Mouse (Mus musculus) bone marrow, adult 2 months (tissue): ENCODE data around the gene Psma4. TPM values are rescaled to one million over a fixed set of nuclear protein-coding genes. Genes with fewer than 3 reads are reported as not detected.

ENCODE experiments used
- H3K27ac ChIP-seq: fragments of 200-500 bp; 2 replicates; pipeline ENCODE4 v1.5.1; 2012; ENCODE audit warnings: low read depth, mild to moderate bottlenecking, control low read depth, inconsistent platforms, low read length; ENCODE audit not compliant: control insufficient read depth, poor library complexity, insufficient read depth
- H3K4me1 ChIP-seq: fragments of 200-500 bp; 2 replicates; pipeline ENCODE4 v1.6.1; 2011; ENCODE audit warnings: low read length; ENCODE audit not compliant: control insufficient read depth, insufficient read depth
- H3K4me3 ChIP-seq: fragments of 200-500 bp; replicated peaks from 2 replicates; pipeline ENCODE3; 2011; ENCODE audit warnings: mild to moderate bottlenecking, low read depth, low read length, control low read depth; ENCODE audit not compliant: control insufficient read depth
- CTCF ChIP-seq: fragments of 200-500 bp; IDR thresholded peaks from 2 replicates; pipeline ENCODE4 v1.5.1; 2011; ENCODE audit warnings: low read length, control low read depth; ENCODE audit not compliant: control insufficient read depth, insufficient read depth
- POLR2A ChIP-seq: fragments of 200-500 bp; IDR thresholded peaks from 2 replicates; pipeline ENCODE4 v1.6.1; 2011; ENCODE audit warnings: low read depth, mild to moderate bottlenecking, control low read depth, low read length, borderline replicate concordance; ENCODE audit not compliant: control insufficient read depth
- WGBS: fragments of 180-500 bp; shearing (Covaris S2); methylation state at CpG from one replicate; pipeline ENCODE4 v1.1.7; 2018; 5-methylcytosine and 5-hydroxymethylcytosine counted together
- polyA plus RNA-seq: library from polyadenylated mRNA; stranded (reverse); fragments of >200 nt; gene quantifications from 2 replicates; pipeline ENCODE4 v1.2.4, GENCODE M21; 2011; ENCODE audit warnings: low replicate concordance; ENCODE audit not compliant: missing spikeins, insufficient read depth, insufficient read length

The Psma4 gene
- polyA plus RNA-seq, 1 experiment: 122 TPM

DNA sequence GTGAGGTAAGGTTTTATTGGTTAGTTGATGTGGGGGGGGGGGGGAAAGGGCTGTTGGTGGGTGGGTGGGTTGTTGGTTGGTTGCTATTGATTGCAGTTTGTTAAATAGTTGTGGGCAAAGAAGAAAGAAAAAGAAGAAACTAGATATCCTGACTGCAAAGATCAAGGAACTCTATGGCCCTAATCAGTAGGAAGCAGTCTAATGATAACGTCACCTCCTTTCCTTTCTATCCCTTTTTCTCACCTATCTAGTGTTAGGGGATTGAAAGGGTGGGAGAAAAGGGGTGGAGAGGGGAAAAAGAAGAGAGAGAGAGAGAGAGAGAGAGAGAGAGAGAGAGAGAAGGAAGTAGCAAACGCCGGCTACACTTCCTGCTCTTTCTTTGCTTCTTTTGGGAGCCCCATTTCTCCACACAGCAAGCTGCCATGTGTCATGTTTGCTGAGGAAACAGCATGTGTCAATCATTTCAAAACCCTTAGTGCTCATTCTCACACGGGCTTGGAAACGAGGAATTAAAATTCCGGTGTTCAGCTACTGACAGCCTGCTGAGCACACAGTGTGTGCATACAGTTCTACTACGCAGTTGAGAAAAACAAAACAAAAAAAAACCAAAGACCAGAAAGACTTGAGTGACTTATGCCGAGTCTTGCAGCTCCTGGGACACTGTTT is 19.5 kb downstream of the Psma4 start:
- WGBS: 39% methylated on average over 8 of the region's 8 CpGs
- H3K27ac ChIP-seq: no peak overlapping the region
- TF ChIP-seq CTCF (no peak), POLR2A (no peak)
- H3K4me1 ChIP-seq: no peaks in the 10 kb centered on the region
- no peak overlapping the region for H3K4me3 ChIP-seq

DNA sequence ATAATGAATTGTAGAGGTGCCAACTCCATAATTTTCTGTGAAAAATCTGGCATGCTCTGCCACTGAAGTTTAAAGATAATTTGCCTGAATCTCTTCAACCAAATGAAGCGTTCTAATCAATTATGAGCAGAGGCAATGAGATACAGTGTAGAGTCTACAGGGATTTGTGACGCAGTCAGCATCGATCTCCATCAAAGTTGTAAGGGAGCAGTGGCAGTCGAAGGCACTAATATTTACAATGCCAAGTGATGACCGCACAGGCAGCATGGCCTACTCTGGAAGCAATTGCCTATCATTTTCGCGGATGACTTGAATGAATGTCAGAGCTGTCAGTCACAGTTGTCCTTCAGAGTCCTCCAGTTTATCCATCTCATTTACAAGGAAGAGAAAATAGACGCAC is 30.1 kb downstream of the Psma4 start, which contains the start of gene Chrna5:
Gene Chrna5 (plus strand): TSS at position 207 of the 400 bp plus-strand sequence.
- Histone ChIP-seq H3K4me3 (no peak within 1 kb of the TSS), H3K4me1 (no peaks in the 10 kb centered on the region), H3K27ac (no peak within 1 kb of the TSS)
- 72% methylated on average over 8 of the region's 8 CpGs for WGBS
- no peak for TF ChIP-seq POLR2A
- TF ChIP-seq CTCF: no peak

DNA sequence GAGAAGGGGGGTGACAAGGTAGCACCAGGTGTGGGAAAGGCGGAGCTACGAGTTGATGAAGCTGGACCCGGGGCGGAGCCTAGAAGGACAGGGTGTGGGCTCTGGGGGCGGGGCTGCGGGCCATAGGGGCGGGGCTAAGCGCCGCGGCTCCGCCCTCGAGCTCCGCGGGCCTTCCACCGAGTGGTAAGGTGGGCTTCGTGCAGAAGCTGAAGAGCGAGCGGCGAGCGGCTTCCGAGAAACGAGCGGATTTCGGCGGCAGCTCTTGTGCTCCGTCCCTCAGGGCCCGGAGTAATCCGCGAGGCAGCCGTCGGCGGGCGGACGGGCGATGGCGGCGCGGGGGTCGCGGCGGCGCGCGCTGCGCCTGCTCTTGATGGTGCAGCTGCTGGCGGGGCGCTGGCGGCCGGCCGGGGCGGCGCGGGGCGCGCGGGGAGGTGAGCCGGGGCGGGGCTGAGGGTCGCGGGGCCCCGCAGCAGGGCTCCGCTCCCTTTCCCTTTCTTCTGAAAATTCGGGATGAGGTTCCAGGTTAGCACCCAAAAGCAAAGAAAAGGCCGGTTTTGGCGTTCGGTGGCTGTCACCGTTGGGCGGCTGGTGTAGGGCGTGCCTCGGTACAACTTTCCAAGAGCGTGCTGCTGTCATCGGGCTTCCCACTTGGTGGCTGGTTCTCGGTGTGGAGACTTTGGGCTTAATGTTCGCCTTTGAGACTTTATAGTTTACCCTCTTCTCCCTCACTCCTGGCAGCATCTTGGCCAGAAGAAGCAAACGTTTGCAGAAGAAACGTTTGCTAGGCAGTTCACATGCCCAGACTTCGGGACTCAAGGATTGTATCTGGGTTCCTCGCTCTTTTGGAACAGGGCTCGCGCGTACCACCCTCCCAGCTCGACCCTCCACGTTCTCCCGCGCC is 31.0 kb downstream of the Psma4 start:
- Histone ChIP-seq H3K4me3 (no peak overlapping the region), H3K27ac (no peak overlapping the region), H3K4me1 (no peaks in the 10 kb centered on the region)
- WGBS: 4% methylated on average over 85 of the region's 85 CpGs
- TF ChIP-seq CTCF (no peak), POLR2A (no peak)

DNA sequence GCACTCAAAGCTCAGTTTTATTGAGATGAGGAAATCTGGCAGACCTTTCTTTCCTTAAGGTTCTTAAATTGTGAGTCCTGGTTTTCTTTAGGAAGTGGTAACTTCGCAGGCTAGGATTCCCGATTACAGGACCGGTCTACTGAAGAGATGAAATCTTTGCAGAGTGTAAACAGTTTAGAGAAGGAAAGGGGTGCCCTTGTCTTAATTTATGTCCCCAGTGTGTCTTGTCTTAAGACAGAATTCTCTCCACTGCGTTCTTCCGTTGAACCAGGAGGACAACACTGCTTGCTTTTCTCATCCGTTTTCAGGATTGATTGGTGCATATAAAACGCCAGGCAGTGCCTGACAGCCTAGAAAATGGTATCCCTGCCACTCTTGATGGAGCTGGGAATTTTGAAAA is 31.8 kb downstream of the Psma4 start:
- H3K4me3 ChIP-seq: no peak overlapping the region
- TF ChIP-seq CTCF (no peak), POLR2A (no peak)
- WGBS: 21% methylated on average over 7 of the region's 7 CpGs
- H3K27ac ChIP-seq: no peak overlapping the region
- no peaks in the 10 kb centered on the region for H3K4me1 ChIP-seq

DNA sequence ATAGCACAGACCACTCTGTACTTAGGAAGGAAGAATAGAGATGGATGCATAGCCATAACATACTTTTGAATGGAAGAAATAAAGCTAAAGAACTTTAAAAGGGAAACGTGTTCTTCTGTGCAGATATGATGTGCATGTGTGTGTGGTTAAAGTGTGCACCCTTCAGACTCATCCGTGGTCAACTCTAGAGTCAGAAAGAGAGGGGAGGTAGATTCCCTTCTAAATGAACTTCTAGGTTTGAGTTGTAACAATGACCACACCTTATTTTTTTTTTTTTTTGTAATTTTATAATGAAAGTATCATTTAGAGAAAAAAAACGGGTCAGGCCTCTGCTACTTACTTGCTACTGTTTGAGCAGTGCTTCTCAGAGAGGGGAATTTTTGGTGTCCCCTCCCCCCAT is 39.8 kb downstream of the Psma4 start:
- no peaks in the 10 kb centered on the region for H3K4me1 ChIP-seq
- TF ChIP-seq CTCF (no peak), POLR2A (no peak)
- 72% methylated on average over 3 of the region's 3 CpGs for WGBS
- no peak overlapping the region for H3K4me3 ChIP-seq
- H3K27ac ChIP-seq: no peak overlapping the region

DNA sequence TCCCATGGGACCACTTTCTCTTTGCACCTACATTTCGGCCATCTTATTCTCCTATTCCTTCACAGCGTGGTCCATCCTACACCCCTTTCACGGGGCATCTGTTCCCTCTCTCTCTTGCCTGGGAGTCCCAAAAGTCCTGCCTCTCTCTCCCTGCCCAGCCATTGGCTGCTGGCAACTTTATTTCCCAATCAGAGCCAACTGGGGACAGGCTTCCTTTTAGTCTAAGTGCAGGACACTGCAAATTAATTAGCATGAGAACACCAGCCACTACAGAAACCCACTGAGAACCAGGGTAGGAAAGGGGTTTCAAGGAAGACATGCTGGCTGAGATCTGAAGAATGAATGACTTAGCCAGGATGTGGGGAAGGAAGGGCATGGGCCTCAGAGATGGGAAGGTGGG is 43.8 kb downstream of the Psma4 start:
- Histone ChIP-seq H3K4me1 (no peaks in the 10 kb centered on the region), H3K27ac (no peak overlapping the region), H3K4me3 (no peak overlapping the region)
- TF ChIP-seq CTCF: no peak
- no peak for TF ChIP-seq POLR2A
- 62% methylated on average over 3 of the region's 3 CpGs for WGBS

DNA sequence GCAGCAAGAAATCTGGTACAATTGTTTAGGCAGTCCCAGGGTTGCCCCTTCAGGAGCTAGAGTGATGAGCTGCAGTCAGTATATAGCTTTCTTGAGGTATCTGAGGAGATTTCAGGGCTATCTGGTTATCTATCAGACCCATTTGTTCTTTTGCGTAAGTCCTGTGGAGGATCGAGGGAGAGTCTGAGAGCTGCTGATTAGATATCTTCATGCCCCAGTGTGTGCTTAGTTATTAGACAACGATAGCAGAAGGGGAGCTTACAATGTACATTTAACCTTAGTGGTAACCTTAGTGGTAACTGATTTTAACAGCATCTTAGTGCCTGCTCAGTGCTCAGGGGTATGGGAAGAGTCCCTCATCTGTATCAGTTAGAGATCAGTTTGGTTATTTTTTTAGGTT is 45.1 kb downstream of the Psma4 start:
- H3K4me1 ChIP-seq: no peaks in the 10 kb centered on the region
- 62% methylated on average over 3 of the region's 3 CpGs for WGBS
- TF ChIP-seq POLR2A: no peak
- no peak for TF ChIP-seq CTCF
- no peak overlapping the region for H3K27ac ChIP-seq
- H3K4me3 ChIP-seq: no peak overlapping the region

DNA sequence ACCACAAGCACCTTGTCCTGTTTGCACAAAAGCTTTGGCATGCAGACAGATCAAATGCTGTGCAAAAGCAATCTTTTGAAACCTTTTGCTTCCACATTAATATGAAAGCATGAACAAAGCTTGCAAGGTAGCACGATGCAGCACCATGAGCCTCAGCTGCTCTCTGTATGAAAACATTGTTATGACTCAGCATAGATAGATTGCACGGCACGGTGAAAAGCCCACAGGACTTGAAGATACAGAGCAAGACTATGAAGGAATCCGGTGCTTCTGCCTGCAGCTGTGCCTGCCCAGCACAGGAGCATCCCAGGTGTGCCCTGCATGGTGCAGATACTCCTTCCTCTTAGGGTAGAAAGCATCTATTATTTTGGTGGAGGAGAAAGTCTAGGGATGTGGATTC is 53.0 kb downstream of the Psma4 start:
- 44% methylated on average over 4 of the region's 4 CpGs for WGBS
- Histone ChIP-seq H3K4me1 (no peaks in the 10 kb centered on the region), H3K27ac (no peak overlapping the region), H3K4me3 (no peak overlapping the region)
- TF ChIP-seq CTCF (no peak), POLR2A (no peak)

Other genes starting within 250 kb of the Psma4 start
- gene Wdr61, start 216.3 kb upstream of the Psma4 start, polyA plus RNA-seq: 28.3 and 30.4 TPM in 2 replicates
- gene Crabp1, start 186.0 kb upstream of the Psma4 start, polyA plus RNA-seq: 1.7 and 23.1 TPM in 2 replicates
- gene Ireb2, start 87.0 kb upstream of the Psma4 start, polyA plus RNA-seq: 9.8 and 17.7 TPM in 2 replicates
- gene Hykk, start 33.5 kb upstream of the Psma4 start, polyA plus RNA-seq: 1.2 TPM in 1 of 2 replicates, not detected in the other
- gene AY074887, start 208 bp downstream of the Psma4 start, polyA plus RNA-seq: 8.6 and 16.1 TPM in 2 replicates
- not detected in 2 replicates for gene Chrna5, start 30.1 kb downstream of the Psma4 start, polyA plus RNA-seq
- gene Chrna3, start 75.8 kb downstream of the Psma4 start, polyA plus RNA-seq: not detected in 2 replicates
- gene Chrnb4, start 98.0 kb downstream of the Psma4 start, polyA plus RNA-seq: not detected in 2 replicates
- 9.0 and 13.1 TPM in 2 replicates for gene Ube2q2, start 198.1 kb downstream of the Psma4 start, polyA plus RNA-seq